Mouse (Mus musculus) liver, embryonic 14.5 days (tissue): ENCODE results near the gene Muc1. TPM values are rescaled to one million over a fixed set of nuclear protein-coding genes. Genes with fewer than 3 reads are reported as not detected.
A peak's percentile ranks its signal among the peaks of the same experiment; 100 is the strongest.

ENCODE experiments used
- ATAC-seq: fragments of 200-750 bp; cut with Nextera tagmentation; 2 replicates; pipeline ENCODE4 v1.8.0; 2017; ENCODE audit warnings: moderate number of reproducible peaks, mild to moderate bottlenecking, moderate library complexity; ENCODE audit not compliant: insufficient read depth
- DNase-seq, 3 experiments: peaks; one replicate each; pipeline ENCODE4 v3.0.0-alpha.2; 2012 to 2013; ENCODE audit warnings: low read depth in 3 of 3, low spot score in 3 of 3
- H3K27ac ChIP-seq: fragments of 300-500 bp; sonication (generic); 2 replicates; pipeline ENCODE4 v1.5.1; 2014; ENCODE audit warnings: moderate library complexity, mild to moderate bottlenecking, control low read depth, inconsistent platforms
- H3K27me3 ChIP-seq: fragments of 300-500 bp; sonication (generic); 2 replicates; pipeline ENCODE4 v1.6.1; 2014; ENCODE audit warnings: mild to moderate bottlenecking, low read length, moderate library complexity; ENCODE audit not compliant: control insufficient read depth, insufficient read depth
- H3K36me3 ChIP-seq: fragments of 300-500 bp; sonication (generic); replicated peaks from 2 replicates; pipeline ENCODE4 v1.6.1; 2014; ENCODE audit warnings: low read depth; ENCODE audit not compliant: control insufficient read depth, insufficient read depth
- H3K4me1 ChIP-seq, 2 experiments: fragments of 200-500 bp in 1 of 2; fragments of 300-500 bp in 1 of 2; sonication (generic) in 1 of 2; replicated peaks; 2 replicates each; pipeline ENCODE4 v1.6.1; 2012 to 2014; ENCODE audit warnings: antibody characterized with exemption in 1 of 2, inconsistent platforms in 1 of 2, low read length in 1 of 2; ENCODE audit not compliant: control insufficient read depth in 2 of 2, insufficient read depth in 2 of 2
- H3K4me2 ChIP-seq: fragments of 300-500 bp; sonication (generic); 2 replicates; pipeline ENCODE4 v1.6.1; 2014; ENCODE audit warnings: low read depth, mild to moderate bottlenecking, control low read depth, moderate library complexity
- H3K4me3 ChIP-seq, 2 experiments: fragments of 200-500 bp in 1 of 2; fragments of 300-500 bp in 1 of 2; sonication (generic) in 1 of 2; 2 replicates each; pipeline ENCODE4 v1.5.1; 2012 to 2014; ENCODE audit warnings: low read depth in 2 of 2, low read length in 2 of 2, mild to moderate bottlenecking in 2 of 2, control low read depth in 1 of 2, inconsistent platforms in 1 of 2, moderate library complexity in 1 of 2; ENCODE audit not compliant: insufficient read depth in 1 of 2
- H3K9ac ChIP-seq: fragments of 300-500 bp; sonication (generic); replicated peaks from 2 replicates; pipeline ENCODE4 v1.6.1; 2014; ENCODE audit warnings: mild to moderate bottlenecking, control low read depth, moderate library complexity
- H3K9me3 ChIP-seq: fragments of 300-500 bp; sonication (generic); 2 replicates; pipeline ENCODE4 v1.6.1; 2016; ENCODE audit warnings: low read length, mixed read lengths; ENCODE audit not compliant: control insufficient read depth
- CTCF ChIP-seq: IDR thresholded peaks from 2 replicates; pipeline ENCODE4 v1.5.1; 2016; ENCODE audit warnings: antibody characterized with exemption, low read depth, control low read depth
- EP300 ChIP-seq: IDR thresholded peaks from 2 replicates; pipeline ENCODE4 v1.6.1; 2016; ENCODE audit warnings: antibody characterized with exemption, low read depth
- WGBS: fragments of 180-500 bp; shearing (Covaris S2); extraction: QIAGEN DNeasy Blood & Tissue Kit; methylation state at CpG from one replicate; pipeline ENCODE4 v1.1.7; 2014; ENCODE audit not compliant: insufficient replicate concordance; 5-methylcytosine and 5-hydroxymethylcytosine counted together
- polyA plus RNA-seq, 2 experiments: library from polyadenylated mRNA; depleted of rRNA in 1 of 2; stranded (reverse) in 1 of 2; unstranded in 1 of 2; fragments of >200 nt; fragmentation: Nextera tagmentation in 1 of 2; extraction: Ambion mirVana in 1 of 2; gene quantifications; 2 replicates each; pipeline versions ENCODE4 v1.2.1 to v1.2.3; 2012 to 2014

Muc1 gene
- polyA plus RNA-seq, 2 experiments = 0.08 to 0.18 TPM

DNA sequence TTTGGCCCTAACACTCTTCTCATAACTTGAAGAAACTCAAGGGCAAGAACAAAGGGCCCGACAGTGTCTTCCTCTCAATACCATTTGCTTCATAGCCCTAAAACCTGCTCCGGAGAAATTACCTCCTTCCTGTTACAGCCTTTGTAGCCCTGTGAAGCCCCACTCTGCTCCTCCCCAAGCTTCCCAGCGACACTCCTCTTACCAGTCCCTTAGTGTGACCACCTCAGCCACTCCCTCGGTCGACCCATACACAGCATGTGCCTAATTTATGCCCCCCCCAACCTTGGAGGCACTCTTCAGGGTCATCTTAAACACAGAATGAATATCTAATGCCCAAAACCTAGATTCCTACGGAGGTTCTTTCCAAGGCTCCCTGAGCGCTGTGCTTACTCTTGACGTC is 49.8 kb downstream of the Muc1 start:
- ATAC-seq (no peak), DNase-seq (no peak)
- no peaks in the 10 kb centered on the region for H3K4me1 ChIP-seq
- 13% methylated on average over 8 of the region's 8 CpGs for WGBS
- no peak overlapping the region for H3K27ac ChIP-seq
- TF ChIP-seq CTCF = no peak
- H3K9me3 ChIP-seq = no peaks in the 10 kb centered on the region
- H3K9ac ChIP-seq = no peak overlapping the region
- H3K36me3 ChIP-seq = no peaks in the 10 kb centered on the region
- H3K4me3 ChIP-seq = peak overlapping the region; percentile 18 to 49
- H3K4me2 ChIP-seq = peak overlapping the region; percentile 48
- peaks cover 44% of the 10 kb centered on the region for H3K27me3 ChIP-seq

DNA sequence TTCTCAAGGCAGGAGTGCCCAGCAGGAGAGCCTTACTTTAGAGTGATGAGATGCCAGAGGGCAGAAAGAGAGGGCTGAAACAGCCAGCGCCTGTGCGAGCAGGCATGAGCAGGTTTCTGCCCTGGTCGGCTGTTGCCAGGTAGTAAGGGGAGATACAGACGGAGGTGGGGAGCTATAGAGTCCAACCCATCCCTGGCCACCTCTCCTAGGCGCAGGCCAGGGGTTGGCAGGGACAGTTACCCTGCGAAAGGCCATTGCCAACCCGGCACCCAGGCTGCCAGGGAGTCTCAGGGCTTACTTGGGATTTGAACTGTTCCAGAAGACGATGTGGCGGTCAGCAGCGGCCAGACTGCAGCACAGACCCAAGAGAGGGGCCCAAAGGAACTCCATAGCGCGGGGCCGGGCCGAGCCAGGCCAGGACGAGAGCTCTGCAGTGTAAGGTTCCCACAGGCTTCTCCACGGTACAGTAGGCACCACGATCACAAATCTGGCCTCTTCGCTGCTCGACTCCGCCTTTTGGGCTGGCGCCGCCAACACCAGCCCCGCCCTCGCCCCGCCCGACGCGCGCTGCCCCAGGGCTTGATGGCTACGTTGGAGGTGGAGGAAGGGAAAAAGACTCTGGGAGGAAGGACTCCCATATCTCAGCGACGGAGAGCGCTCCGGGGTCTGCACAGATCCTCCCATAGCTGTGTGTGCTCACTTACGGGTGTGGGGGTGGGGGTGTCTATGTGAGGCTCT is 50.5 kb downstream of the Muc1 start:
- no peak overlapping the region; the same call in 1 of the 2 replicates for H3K9ac ChIP-seq
- H3K27me3 ChIP-seq = peaks cover 44% of the 10 kb centered on the region
- no peaks in the 10 kb centered on the region for H3K36me3 ChIP-seq
- no peaks in the 10 kb centered on the region for H3K9me3 ChIP-seq
- DNase-seq = peak in 1 of 3 experiments; percentile 33
- WGBS = 3% methylated on average over 35 of the region's 35 CpGs
- TF ChIP-seq CTCF = no peak
- TF ChIP-seq EP300 = no peak
- H3K4me2 ChIP-seq = peak overlapping the region; percentile 48
- peak; percentile 43 for ATAC-seq
- no peak overlapping the region for H3K27ac ChIP-seq
- H3K4me1 ChIP-seq = no peaks in the 10 kb centered on the region
- peak overlapping the region; percentile 46 to 49 for H3K4me3 ChIP-seq

DNA sequence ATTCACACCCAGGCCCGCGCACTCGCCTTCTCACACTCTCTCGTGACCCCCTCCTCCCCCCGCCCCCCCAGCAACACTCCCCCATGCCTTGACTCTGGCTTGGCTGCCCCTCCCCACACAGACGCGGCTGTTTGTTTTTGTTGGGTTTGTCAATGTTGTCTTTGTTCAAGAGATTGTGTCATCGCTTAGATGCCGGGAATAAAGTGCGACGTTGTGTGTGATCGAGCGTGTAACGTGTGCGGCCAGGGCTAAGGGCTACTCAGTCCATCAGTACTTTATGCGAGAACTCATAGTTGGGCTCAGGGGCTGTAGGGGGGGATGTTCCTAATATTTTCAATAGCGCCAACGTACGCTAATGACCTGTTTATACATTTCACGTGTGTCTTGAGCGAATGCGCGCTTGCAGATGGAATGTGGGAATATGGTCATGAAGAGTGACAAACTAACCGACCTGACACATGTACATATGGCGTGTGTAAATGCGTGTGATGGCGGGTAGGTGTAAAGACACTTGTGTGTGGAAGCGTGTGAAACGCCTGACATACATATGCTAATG is 51.3 kb downstream of the Muc1 start:
- Histone ChIP-seq H3K27me3 (peaks cover 44% of the 10 kb centered on the region), H3K9ac (no peak overlapping the region), H3K36me3 (no peaks in the 10 kb centered on the region), H3K4me2 (peak overlapping the region; percentile 48), H3K4me3 (peak overlapping the region; percentile 46 to 49), H3K27ac (no peak overlapping the region), H3K4me1 (no peaks in the 10 kb centered on the region), H3K9me3 (no peaks in the 10 kb centered on the region)
- no peak for TF ChIP-seq CTCF
- TF ChIP-seq EP300 = no peak
- no peak for DNase-seq
- ATAC-seq = no peak
- under 1% methylated on average over 28 of the region's 29 CpGs for WGBS

GRCm38 (mm10) chr3:89280606-89281511 is 52.0 kb downstream of the Muc1 start, which contains the start of gene Efna1:
Gene Efna1, minus strand, starts transcription at chr3:89281142.
- DNase-seq = no peak
- no peak within 1 kb of the TSS for H3K27ac ChIP-seq

More at GRCm38 (mm10) chr3:89280606-89281511, 52.0 kb downstream of the Muc1 start, which contains the start of gene Efna1:
- peaks cover 44% of the 10 kb centered on the region for H3K27me3 ChIP-seq
- peak; percentile 31 for ATAC-seq
- WGBS = under 1% methylated on average over 52 of the region's 52 CpGs
- peak within 1 kb of the TSS; percentile 28 to 49 for H3K4me3 ChIP-seq
- H3K36me3 ChIP-seq = no peaks in the 10 kb centered on the region
- H3K4me1 ChIP-seq = no peaks in the 10 kb centered on the region
- no peak within 1 kb of the TSS for H3K9ac ChIP-seq
- peak within 1 kb of the TSS; percentile 48 for H3K4me2 ChIP-seq
- no peaks in the 10 kb centered on the region for H3K9me3 ChIP-seq
- TF ChIP-seq CTCF = no peak
- TF ChIP-seq EP300 = no peak
